Mouse (Mus musculus) left cerebral cortex, postnatal 10 days (tissue): Measurements from ENCODE around the gene Rho. TPM values are rescaled to one million over a fixed set of nuclear protein-coding genes. Genes with fewer than 3 reads are reported as not detected.
A peak's percentile ranks its signal among the peaks of the same experiment; 100 is the strongest.

Experiments
- DNase-seq, 2 experiments: peaks; one replicate each; pipeline ENCODE4 v3.0.0; 2021 to 2022; ENCODE audit warnings: low spot score in 2 of 2, mixed read lengths in 1 of 2; ENCODE audit errors: extremely low spot score in 1 of 2
- intact Hi-C: fragments of 180-260 bp; cut with DNase I; formaldehyde crosslinking; loops from one replicate; pipeline ENCODE4 v1.15.1; 2025
- total RNA-seq, 2 experiments: library from RNA; stranded (reverse); gene quantifications; 2 replicates each; pipeline ENCODE4 v1.2.3; 2021

The Rho gene
- under 1 TPM; 0.36 to 0.49 TPM for total RNA-seq

DNA sequence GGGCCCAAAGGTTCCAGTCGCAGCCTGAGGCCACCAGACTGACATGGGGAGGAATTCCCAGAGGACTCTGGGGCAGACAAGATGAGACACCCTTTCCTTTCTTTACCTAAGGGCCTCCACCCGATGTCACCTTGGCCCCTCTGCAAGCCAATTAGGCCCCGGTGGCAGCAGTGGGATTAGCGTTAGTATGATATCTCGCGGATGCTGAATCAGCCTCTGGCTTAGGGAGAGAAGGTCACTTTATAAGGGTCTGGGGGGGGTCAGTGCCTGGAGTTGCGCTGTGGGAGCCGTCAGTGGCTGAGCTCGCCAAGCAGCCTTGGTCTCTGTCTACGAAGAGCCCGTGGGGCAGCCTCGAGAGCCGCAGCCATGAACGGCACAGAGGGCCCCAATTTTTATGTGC is at the start of gene Rho:
Gene Rho, plus strand, starts transcription at position 110 of the 400 bp plus-strand sequence.
- intact Hi-C loops: no loop called here
- DNase-seq: no peak

DNA sequence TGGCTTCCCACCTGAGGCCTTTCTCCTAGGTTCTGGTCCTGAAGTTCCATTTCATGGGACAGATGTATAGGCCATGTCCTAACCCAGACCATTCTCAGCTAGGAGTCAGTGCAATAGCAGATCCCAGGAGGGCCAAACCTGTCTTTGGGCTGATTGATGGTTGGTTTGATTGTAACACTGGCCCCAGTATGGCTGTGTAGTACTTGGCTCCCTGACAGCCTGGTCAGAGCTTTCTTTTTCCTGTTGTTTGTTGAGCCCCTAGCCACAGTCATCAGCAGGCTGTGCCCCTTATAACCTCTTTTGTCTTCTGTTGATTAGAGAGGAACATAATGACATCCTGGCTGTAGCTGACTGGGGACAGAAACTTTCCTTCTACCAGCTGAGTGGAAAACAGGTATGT is 47.5 kb upstream of the Rho start:
- intact Hi-C loops: no loop called here
- no peak for DNase-seq

DNA sequence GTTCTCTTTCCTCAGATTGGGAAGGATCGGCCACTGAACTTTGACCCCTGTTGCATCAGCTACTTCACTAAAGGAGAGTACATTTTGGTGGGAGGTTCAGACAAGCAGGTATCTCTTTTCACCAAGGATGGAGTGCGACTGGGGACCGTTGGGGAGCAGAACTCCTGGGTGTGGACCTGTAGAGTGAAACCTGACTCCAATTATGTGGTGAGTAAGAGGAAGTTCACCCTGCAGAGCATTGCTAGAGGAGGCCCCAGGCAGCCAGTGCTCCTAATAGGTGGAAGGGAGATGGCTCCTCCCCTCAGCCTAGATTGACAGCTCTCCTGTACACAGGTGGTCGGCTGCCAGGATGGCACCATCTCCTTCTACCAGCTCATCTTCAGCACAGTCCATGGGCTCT is 44.7 kb upstream of the Rho start:
- DNase-seq: no peak

DNA sequence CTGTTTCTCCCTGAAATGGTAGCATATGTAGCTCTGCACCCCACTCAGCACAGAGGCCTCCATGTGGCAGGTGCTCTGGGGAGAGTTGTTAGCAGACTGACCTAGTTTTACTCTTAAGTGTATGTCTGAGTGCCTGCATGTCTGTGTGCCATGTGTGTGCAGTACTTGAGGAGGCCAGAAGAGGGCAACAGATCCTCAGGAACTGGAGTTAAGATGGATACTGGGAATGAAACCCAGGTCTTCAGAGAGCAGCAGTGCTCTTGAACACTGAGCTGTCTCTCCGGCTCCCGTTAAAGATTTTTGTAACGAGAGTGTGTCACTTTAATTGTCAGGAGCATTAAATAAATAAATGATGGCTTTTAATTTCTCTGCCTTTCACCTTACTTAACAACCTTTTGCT is 43.3 kb upstream of the Rho start:
- DNase-seq: no peak
- intact Hi-C loops: no loop called here

More for the DNA sequence above, 44.7 kb upstream of the Rho start:
- intact Hi-C loops: no loop called here

DNA sequence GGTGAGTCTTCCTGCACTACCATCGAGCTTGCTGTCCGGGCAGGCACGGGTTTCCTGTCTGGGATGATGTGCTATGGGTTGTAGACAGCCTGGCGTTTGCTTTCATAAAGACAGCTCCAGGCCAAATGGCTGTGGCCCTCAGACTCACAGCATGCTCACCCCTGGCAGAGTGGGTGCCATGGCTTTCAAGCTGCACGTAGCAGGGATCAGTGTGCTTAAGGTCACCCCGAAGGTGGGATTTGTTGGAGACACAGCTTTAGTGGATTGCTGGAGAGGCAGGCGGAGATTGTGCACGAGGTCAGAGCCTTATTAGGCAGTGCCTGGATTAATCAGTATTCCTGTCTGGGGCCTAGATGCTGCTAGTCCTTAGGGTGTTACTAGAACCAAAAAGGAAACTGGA is 40.9 kb upstream of the Rho start:
- intact Hi-C loops: no loop called here
- no peak for DNase-seq

DNA sequence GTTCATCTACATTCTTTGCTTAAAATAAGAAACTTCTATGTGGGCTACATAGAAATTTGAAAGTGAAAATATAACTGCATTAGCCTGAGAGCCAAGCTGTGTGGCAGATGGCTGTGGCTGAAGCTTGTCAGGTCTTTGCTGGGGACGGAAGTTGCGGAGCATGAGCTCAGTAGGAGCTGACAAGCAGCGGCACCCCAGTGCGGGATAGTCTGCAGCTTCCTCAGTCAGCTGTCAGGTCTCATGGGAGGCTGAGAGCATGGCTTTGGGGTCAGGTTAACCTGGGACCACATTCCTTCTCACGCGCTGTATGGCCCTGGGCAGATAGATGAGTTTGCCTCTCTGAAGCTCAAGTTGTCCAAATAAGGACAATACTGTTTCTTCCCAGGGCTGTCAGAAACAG is 40.5 kb upstream of the Rho start:
- peak; percentile 57 to 64 for DNase-seq
- intact Hi-C loops: no loop called here

DNA sequence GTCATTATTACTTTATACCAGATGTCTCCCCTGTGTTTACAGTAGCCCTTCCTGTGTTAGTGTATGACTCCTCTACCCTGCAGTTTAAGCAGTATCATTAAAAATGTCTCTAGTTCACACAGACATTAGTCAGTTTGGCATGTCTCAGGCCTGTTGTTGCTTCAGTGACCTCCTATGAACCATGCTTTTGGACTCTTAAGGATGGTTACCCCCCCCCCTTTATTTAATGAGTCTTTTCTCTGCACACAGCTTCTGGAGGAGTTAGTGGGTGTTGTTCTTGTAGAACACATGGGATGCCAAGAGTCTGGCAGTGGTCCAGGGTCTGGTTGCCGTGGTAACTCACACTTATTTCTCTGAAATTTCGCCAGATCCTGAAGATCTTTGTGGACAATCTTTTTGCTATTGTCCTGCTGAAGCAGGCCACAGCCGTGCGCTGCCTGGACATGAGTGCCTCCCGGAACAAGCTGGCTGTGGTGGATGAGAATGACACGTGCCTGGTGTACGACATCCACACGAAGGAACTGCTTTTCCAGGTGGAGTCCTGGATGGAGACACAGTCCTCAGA is 40.0 kb upstream of the Rho start:
- intact Hi-C loops: no loop called here
- peak; percentile 89 to 91 for DNase-seq

DNA sequence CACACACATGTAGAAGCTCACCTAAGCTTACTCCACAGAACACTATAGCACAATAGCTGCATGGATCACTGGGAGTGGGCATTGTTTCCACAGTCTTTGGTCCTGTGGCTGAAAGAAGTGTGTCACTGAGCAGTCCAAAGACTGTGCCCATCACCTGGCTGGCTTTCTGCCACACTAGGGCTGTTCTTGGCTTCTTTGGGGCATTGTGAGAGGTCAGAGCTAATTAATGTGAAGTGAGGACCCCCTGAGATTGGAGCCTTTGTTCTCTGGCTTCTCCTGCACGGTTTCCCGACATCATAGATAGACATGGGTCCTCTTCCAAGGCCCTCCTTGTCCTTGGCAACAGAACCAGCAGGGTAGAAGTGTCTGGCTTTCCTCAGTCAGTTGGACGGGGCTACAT is 39.2 kb upstream of the Rho start:
- intact Hi-C loops: no loop called here
- no peak for DNase-seq

DNA sequence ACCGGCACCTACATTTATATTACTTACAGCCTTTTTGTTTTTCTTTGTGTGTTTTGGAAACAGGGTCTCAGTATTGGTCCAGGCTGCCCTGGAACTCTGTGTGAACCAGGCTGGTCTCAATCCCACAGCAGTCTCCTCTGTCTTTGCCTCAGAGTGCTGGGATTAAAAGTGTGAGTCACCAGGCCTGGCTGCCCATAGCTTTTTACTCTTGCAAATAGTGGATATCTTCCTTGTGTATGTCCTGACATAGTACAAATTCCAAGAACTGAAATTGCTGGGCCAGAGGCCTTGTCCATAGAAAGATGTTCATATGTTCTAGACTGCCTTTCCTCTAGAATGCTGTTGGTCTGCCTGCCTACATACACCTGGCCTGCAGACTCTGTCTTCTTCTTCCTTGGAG is 35.2 kb upstream of the Rho start:
- DNase-seq: no peak

DNA sequence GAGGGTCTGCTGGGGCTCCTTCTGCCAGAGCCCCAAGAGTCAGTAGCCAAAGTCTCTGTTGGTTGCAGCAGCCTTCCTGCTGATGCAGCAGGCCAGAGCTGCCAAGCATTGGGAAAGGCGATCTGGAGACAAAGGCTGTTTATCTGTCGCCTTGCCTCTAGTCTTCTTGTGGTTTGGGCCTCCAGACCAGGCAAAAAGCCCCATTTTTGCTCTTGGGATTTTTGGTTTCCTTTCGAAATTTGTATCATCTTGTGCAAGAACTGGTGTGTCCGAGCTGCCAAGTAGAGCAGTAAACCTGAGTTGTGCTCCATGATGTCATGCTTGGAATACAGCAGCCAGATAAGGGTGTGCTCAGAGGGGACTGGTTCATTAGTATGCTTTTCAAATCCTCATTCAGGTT is 34.4 kb upstream of the Rho start:
- intact Hi-C loops: loop anchor here (5.0 kb wide), 1 partner anchor 240 kb away; no protein-coding TSS in a partner anchor
- no peak for DNase-seq

More for the DNA sequence above, 35.2 kb upstream of the Rho start:
- intact Hi-C loops: loop anchor here (5.0 kb wide), 1 partner anchor 241 kb away; no protein-coding TSS in a partner anchor

DNA sequence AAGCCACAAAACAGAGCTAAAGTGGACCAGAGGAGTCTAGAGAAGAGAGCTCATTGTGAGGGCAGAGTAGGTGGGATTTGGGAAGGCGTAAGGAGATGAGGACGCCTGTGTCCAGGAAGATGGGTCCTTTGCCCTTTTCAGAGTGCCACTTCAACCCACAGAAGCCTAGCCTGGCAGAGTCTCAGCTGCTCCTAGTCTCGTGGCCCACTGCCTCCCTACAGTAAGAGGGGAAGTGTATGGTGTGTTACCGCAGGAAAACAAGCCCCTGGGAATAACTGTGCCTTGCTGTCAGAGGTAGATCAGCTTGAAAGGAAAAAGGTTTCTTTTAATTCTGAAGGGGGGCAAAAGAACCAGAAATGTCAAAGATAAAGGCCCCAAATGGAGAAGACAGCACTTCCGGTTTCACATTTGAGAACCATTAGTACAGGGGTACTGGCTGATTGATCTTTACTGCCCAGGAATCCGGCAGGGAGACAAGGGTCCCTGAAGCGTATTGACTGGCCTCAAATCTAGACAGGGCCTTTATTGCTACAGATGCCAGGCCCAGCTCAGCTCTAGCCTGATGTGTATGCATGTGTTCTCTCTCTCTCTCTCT is 33.5 kb upstream of the Rho start:
- intact Hi-C loops: loop anchor here (5.0 kb wide), 1 partner anchor 239 kb away; no protein-coding TSS in a partner anchor
- DNase-seq: no peak

DNA sequence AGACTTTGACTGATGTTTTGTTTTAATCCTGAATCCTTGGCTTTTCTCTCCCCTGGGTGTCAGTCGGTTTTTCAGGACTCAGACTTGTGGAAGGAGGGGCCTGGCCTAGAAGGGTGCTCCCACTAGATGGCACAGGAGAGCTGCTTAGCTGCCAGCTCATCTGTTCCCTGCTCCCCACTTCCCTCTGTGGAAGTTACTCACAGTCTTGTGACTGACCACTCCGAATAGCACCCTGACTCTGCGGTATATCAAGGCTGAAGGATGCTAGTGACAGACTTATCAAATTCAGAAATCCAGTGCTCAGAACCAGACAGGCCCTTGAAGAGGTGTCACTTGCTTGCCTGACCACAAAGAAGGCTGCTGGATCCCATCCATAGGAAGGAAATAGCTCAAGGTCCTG is 30.5 kb upstream of the Rho start:
- peak; percentile 77 to 82 for DNase-seq
- intact Hi-C loops: loop anchor here (2.0 kb wide), 2 partner anchors 92 to 106 kb away; no protein-coding TSS in a partner anchor

DNA sequence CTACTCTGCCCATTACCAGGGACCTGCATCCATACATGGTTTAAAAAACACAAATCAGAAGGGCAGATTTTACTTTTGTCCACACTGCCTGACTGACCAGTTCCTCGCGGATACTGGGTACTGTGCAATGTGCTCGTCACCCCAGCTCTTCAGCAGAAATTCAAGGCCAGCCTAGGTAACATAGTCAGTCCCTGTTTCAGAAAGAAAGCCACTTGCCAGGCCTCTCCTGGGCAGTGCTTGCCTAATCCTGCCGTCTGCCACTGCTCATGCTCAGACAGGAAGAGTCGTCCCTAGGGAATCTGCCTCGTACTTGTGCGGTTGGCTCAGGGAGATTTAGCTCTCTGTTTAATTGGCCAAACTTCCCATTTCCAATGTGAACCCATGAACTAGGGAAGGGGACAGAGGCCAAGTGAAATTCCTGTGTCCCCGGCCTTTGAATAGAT is 30.0 kb upstream of the Rho start:
- DNase-seq: no peak
- intact Hi-C loops: loop anchor here (2.0 kb wide), 2 partner anchors 91 to 105 kb away; no protein-coding TSS in a partner anchor

DNA sequence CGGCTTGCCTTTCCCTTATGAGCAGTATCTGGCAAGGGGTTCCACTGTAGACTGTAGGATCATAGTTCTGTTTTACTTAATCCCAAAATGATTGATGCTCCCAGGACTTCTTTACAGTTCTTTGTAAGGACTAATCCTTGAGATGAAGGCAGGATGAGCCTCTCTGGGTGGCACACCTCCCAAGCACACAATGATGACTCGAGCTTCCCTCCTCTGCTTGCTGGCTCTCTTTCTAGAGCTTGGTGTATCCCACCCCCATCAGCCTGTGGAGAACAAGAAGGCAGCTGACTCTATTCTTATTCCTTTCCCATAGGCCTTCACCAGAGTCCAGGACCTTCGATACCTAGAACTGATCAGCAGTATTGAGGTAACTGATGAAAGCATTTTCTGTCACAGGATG is 29.0 kb upstream of the Rho start:
- no peak for DNase-seq
- intact Hi-C loops: no loop called here

DNA sequence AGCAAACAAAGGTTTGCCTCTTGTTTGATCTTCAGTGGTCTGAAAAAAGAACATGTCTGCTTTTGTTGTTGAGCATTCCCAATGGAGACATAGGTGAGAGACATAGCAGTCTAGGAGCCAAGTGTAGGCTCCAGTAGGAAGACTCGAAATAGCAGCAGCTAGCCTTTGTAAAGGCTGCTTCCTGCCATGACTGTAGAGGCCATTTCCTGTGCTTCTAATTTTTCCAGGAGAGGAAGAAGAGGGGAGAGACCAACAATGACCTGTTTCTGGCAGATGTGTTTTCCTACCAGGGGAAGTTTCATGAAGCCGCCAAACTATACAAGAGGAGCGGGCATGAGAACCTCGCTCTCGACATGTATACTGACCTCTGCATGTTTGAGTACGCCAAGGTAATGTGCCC is 26.0 kb upstream of the Rho start:
- DNase-seq: no peak
- intact Hi-C loops: no loop called here

DNA sequence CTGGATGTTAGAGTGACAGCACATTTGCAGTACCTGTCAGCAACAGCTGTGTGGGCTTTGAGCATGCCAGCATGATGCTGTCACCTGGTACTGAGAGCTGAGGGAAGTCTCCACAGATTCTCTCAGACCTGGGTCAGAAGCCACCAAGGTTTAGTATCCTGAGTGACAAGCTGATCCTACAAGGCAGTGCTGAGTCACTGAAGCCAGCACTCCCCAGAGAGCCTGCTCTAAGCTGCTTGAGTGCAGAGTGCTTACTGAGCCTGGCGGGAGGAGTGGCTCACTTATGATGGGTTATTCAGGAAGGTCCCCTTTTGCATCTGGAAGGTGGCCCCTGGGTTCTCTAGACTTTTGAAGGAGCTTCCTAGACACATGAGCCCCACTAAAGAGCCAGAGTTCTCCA is 25.1 kb upstream of the Rho start:
- intact Hi-C loops: no loop called here
- no peak for DNase-seq

DNA sequence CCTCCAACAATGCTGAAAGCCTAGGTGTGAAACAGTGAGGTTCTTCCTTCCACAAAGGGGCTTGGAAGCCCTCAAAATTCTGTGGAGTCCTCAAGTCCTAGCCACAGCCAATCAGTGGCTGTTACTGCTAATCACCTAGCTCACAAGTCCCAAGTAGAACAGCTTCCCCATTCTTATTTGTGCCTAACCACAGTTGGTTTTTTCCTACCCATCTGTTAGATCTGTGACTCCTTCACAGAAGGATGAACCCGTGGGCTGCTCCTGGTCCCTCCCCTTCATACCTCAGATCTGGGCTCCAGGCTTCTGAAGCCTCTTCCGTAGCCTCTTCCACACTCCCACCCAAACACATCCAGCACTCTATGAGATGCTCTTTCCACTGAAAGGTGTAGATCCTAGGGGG is 24.7 kb upstream of the Rho start:
- no peak for DNase-seq
- intact Hi-C loops: no loop called here

DNA sequence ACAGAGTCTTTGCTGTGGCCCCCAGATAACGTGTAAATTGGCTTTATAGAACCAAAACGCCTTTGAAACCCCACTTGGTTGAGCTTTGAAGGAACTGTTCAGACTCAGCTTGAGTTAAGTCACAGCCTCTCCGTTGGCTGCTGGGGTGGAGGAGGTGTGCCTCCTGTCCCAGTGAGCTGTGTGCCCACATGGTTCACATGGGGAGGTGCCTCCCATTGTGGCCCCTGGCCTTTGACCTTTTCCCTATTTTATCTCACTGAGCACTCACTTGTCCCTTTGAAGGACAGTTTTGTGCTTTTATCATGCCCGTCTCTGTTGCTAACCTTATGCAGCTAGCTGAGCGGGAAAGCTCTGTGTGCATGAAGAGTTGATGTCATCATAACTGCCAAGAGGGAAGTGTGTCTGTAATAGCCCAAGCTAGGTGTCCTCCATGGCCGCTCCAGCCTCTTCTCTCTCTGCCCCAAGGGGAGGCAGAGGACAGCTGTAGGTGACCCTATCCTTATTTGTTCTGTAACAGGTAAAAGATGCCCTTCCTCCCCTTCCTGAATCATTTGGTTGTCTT is 23.0 kb upstream of the Rho start:
- intact Hi-C loops: no loop called here
- DNase-seq: no peak

DNA sequence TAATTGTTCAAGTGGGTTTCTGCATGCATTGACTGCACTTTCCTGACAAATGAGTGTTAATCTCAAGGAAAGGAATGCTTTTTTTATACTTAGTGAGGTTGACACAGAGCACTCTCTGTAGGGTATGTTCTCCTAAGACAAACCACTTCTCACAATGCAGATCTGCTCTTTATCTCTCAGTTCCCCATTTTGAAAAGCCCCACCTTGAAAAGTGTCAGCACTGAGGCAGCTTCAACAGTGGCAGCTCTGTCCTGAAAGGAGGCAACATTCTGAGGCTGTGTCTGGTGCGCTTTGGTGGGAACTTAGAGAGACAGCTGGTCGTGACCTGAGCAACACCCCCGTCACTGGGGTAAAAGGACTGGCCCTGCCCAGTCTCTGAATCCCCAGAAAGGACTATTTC is 22.5 kb upstream of the Rho start:
- no peak for DNase-seq
- intact Hi-C loops: no loop called here

DNA sequence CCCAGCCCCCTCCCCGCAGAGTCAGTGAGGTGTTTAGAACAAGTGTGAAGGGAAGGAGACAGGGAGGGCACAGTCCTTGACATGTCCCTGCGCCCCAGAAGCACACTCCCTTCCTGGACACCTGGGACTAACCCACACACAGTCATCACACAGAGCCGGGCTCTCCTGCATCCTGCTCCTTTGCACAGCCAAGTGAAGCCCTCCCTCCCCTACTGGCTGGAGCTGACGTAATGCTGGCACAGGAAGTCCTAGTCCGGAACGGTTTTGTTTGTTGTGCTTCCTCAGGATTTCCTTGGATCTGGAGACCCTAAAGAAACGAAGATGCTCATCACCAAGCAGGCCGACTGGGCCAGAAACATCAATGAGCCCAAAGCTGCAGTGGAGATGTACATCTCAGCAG is 21.6 kb upstream of the Rho start:
- DNase-seq: peak in 1 of 2 experiments; percentile 83
- intact Hi-C loops: no loop called here
